In the genomic region with DNA sequence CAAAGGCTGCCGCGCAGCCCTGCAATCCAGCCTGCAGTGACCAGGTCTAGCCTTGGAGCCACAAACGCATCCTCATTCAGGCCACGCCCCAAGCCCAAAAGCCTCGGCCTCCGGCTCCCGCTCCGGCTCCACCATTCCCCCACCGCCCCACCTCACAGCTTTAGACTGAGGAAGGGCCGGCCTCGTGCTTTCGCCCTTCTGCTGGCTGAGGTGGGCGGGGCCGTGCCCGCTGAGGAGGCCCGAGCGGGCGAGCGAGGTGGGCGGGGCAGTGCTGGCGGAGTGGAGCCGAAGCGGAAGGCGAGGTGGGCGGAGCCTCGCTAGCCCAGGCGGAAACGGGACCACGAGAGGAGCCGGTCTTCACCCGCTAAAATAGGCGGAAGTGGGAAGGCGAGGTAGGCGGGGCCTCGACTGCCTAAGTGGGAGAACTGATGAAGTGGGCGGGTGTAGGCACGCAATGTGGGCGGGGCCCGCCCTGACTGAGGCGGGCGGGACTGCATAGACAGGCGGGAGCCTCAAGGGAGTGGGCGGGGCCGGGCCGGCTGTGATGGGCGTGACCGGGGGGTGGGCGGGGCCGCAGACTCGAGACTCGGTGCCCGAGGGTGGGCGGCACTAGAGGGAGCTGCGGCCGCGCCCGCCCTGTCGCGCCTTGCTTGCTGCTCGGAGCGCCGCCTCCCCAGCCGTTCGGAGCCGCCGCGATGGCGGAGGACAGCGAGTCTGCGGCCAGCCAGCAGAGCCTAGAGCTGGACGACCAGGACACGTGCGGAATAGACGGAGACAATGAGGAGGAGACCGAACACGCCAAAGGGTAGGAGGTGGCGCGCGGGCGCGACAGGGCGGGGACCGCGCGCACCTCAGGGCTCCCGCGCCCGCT, we compare ENCODE assay signal across 7 mouse cellular contexts. TPM values are rescaled to one million over a fixed set of nuclear protein-coding genes. Genes with fewer than 3 reads are reported as not detected.
DNase-seq lines count a peak whose midpoint lies in the region; ATAC-seq lines count a peak whose summit lies in the region.

A gene (plus strand): TSS at position 611 of the 871 bp plus-strand sequence.

- H3K4me3 ChIP-seq in embryonic facial prominence, embryonic 11.5 days (ENCODE audit: low read depth, low read length), result peak within 1 kb of the TSS; percentile 85
- peak within 1 kb of the TSS; percentile 80 for H3K4me3 ChIP-seq in limb, embryonic 10.5 days
- H3K4me3 ChIP-seq in midbrain, embryonic 13.5 days (replicated peaks), result peak within 1 kb of the TSS; percentile 81

- peak; percentile 98 for ATAC-seq in embryonic facial prominence, embryonic 11.5 days (replicated peaks; ENCODE audit: insufficient number of reproducible peaks, low FRiP score, low TSS enrichment, low read depth)
- peak; percentile 81 for ATAC-seq in granulocyte monocyte progenitor cell, adult 5-6 weeks (replicated peaks; ENCODE audit: poor library complexity, severe bottlenecking)
- ATAC-seq in midbrain, embryonic 13.5 days, result peak; percentile 97

- DNase-seq in adrenal gland, postnatal 14 days, result peak; percentile 100
- peak; percentile 100 for DNase-seq in embryonic facial prominence, embryonic 11.5 days (ENCODE audit: low spot score)
- DNase-seq in kidney, adult 11 months, result peak; percentile 100
- peak; percentile 99 for DNase-seq in limb, embryonic 10.5 days (ENCODE audit: low spot score)
- peak; percentile 99 for DNase-seq in spleen, adult 12 weeks (ENCODE audit: low spot score)

- peak within 1 kb of the TSS; percentile 57 for H3K27ac ChIP-seq in embryonic facial prominence, embryonic 11.5 days (replicated peaks; ENCODE audit: low read depth, low read length)
- peak within 1 kb of the TSS; percentile 90 for H3K27ac ChIP-seq in limb, embryonic 10.5 days
- peak within 1 kb of the TSS; percentile 94 for H3K27ac ChIP-seq in midbrain, embryonic 13.5 days

- no peaks in the 10 kb centered on the region for H3K9me3 ChIP-seq in embryonic facial prominence, embryonic 11.5 days (replicated peaks; ENCODE audit: control insufficient read depth, low read length)
- H3K9me3 ChIP-seq in limb, embryonic 10.5 days (replicated peaks), result no peaks in the 10 kb centered on the region
- no peaks in the 10 kb centered on the region for H3K9me3 ChIP-seq in midbrain, embryonic 13.5 days

- H3K36me3 ChIP-seq in embryonic facial prominence, embryonic 11.5 days (replicated peaks; ENCODE audit: control insufficient read depth, insufficient read depth, low read depth, low read length), result no peaks in the 10 kb centered on the region
- H3K36me3 ChIP-seq in limb, embryonic 10.5 days, result no peaks in the 10 kb centered on the region
- no peaks in the 10 kb centered on the region for H3K36me3 ChIP-seq in midbrain, embryonic 13.5 days

- no peaks in the 10 kb centered on the region for H3K27me3 ChIP-seq in embryonic facial prominence, embryonic 11.5 days (ENCODE audit: control insufficient read depth, insufficient read depth, low read length)
- H3K27me3 ChIP-seq in limb, embryonic 10.5 days (ENCODE audit: low read depth, poor library complexity, severe bottlenecking), result no peaks in the 10 kb centered on the region
- no peaks in the 10 kb centered on the region for H3K27me3 ChIP-seq in midbrain, embryonic 13.5 days

- H3K4me1 ChIP-seq in embryonic facial prominence, embryonic 11.5 days (ENCODE audit: control insufficient read depth, insufficient read depth, low read length), result 0 out of 2 replicates have a peak, but pooled peaks cover 4% of the 10 kb centered on the region
- peaks cover 19% of the 10 kb centered on the region for H3K4me1 ChIP-seq in limb, embryonic 10.5 days
- H3K4me1 ChIP-seq in midbrain, embryonic 13.5 days (replicated peaks), result peaks cover 17% of the 10 kb centered on the region

- under 1% methylated on average over 78 of the region's 88 CpGs for WGBS in embryonic facial prominence, embryonic 11.5 days
- under 1% methylated on average over 88 of the region's 88 CpGs for WGBS in limb, embryonic 10.5 days
- WGBS in midbrain, embryonic 13.5 days, result under 1% methylated on average over 73 of the region's 88 CpGs

- H3K9ac ChIP-seq in embryonic facial prominence, embryonic 11.5 days (replicated peaks; ENCODE audit: low read length), result peak within 1 kb of the TSS; percentile 74
- H3K9ac ChIP-seq in midbrain, embryonic 13.5 days (replicated peaks), result peak within 1 kb of the TSS; percentile 86

- peak within 1 kb of the TSS; percentile 88 for H3K4me2 ChIP-seq in embryonic facial prominence, embryonic 11.5 days (ENCODE audit: low read depth, low read length)
- peak within 1 kb of the TSS; percentile 63 for H3K4me2 ChIP-seq in midbrain, embryonic 13.5 days (replicated peaks)

RNA-seq across cellular contexts. Expression of the gene that starts here (rescaled TPM):
- total RNA-seq in adrenal gland, postnatal 14 days (2021), result 49.7 and 51.5 TPM in 2 replicates
- polyA plus RNA-seq in embryonic facial prominence, embryonic 11.5 days (2014; fragmentation: Nextera tagmentation; extraction: Ambion mirVana), result 46.0 and 46.1 TPM in 2 replicates
- total RNA-seq in granulocyte monocyte progenitor cell, adult 5-6 weeks (2014; fragmentation: Nextera tagmentation), result 13.8 and 16.6 TPM in 2 replicates
- 24.4 and 24.9 TPM in 2 replicates for total RNA-seq in granulocyte monocyte progenitor cell, adult 5-6 weeks (2017)
- polyA plus RNA-seq in limb, embryonic 10.5 days (2016; fragmentation: Nextera tagmentation; extraction: Ambion mirVana), result 32.0 and 33.9 TPM in 2 replicates
- 90.2 and 102 TPM in 2 replicates for polyA plus RNA-seq in midbrain, embryonic 13.5 days (2015; fragmentation: Nextera tagmentation; extraction: Ambion mirVana)

Comparison
In these comparisons a context has a peak if more than half of its experiments do, and no peak if none do; other contexts are left out.
1. Peak in every context shown above with its lines: DNase-seq, ATAC-seq, H3K4me3 ChIP-seq and H3K27ac ChIP-seq.